Mouse (Mus musculus) right cerebral cortex, adult 18-20 months (tissue): ENCODE measurements at regions not wholly inside any gene's neighbourhood (a gene's known extent, or its start where the extent isn't known, plus 50 kb on each side); places are given as distances from the start of the nearest gene placed in this dataset.

ENCODE experiments used
- DNase-seq: peaks from one replicate; pipeline ENCODE4 v3.0.0; 2022; ENCODE audit warnings: mixed read lengths

DNA sequence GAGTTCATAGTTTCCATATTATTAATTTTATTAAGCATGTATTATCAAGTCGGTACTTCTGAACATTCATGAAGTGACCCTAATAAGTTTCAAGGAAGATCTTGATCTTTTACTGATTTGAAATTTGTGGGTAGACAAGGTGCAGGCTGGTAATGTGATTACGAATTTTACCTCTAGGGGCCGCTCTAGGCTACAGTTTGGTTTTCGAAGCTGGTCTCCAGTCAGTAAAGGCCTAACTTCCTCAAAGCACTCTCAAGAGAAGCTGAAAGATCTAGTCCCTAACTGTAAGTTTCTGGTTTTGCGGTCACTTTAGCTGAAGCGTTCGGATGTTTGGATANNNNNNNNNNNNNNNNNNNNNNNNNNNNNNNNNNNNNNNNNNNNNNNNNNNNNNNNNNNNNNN is 408.1 kb upstream of the Frg1 start:
- peak; percentile 69 for DNase-seq

DNA sequence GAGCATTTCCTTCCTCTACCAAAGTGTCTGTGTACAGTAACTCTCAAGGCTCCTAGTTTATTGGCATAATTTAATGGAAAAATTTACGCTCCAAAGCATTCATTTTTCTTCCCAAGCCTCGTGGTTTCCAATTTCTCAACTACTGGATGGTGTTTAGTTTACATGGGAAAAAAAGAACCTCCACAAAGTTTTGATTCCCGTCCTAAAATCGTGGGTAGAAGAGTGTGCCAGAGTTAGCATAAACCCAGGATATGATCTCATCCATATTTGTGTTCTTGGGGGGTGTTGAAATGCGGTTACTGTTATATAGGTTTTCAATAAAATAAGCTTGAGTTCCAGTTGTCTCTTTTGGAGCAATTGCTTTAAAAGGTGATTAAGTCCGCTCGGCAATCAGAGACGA is 406.2 kb upstream of the Frg1 start:
- no peak for DNase-seq

DNA sequence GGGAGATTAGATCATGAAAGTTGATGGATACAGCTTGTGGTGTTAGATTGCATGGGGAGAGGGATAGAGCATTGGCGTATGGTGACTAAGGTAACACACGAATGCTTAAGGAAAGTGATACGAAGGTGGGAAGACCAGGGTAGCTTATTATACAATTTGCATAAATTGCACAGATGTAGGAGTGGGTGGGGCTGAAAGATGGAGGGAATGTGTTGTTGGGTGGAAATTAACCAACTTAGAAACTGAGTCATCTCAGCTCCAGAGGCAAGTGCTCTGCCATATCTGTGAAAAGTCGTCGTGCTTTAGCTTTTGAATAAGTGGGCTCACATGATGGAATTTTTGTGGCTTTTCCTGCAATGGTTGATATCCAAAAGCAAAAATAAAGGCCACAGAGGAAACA is 404.8 kb upstream of the Frg1 start:
- peak; percentile 47 for DNase-seq

DNA sequence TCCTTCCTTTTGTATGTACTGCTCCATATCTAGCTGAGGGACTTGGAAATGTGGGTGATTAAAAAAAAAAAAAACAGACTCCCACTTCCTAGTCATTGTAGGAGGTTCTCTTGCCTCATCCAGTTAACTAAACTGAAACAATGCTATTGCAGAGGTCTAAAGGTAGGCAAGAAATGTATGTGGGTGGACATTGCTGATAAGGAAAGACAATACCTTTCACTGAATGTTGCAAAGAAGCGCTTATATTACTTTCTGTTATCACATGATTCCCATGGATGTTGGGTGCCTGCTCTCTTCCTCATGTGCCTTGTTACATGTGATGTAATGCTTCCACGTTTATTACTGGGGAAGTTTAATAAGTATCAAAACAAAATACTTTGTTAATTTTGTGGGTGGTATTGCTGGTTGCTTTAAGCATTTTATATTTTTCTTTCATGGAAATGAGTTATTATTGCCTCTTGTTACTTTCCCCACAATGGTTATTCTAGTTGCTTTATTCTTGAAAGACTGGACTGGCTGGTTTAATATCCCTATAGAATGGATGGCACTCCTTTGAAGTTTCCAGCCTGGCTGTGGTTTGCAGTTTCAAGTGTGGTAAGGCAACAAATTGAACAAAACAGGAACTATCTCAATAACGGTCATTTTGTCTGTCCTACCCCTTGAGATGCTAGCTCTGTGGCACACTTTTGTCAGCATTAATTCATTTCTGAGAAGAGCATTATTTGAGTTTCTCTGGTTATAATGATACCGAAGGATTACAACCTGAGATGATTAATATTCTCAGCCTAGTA is 403.9 kb upstream of the Frg1 start:
- no peak for DNase-seq

DNA sequence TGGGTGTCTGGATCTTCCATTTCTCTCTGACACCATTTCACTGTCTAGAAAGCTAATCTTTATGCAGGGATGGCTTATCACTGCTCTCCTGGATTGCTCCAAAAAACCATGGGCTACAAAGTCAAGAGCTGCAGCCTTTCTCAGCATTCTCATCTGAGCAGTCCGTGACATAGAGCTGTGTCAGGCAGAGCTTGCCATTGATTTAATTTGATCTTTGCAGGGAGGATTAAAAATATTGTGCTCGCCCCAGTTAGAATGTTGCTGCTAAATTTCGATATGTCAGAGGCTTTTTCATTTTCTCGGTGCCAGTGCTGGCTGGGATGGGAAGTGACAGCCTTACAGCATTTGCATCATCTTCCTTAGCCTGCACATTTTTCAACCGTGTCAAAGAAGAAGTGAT is 401.7 kb upstream of the Frg1 start:
- DNase-seq, result no peak

DNA sequence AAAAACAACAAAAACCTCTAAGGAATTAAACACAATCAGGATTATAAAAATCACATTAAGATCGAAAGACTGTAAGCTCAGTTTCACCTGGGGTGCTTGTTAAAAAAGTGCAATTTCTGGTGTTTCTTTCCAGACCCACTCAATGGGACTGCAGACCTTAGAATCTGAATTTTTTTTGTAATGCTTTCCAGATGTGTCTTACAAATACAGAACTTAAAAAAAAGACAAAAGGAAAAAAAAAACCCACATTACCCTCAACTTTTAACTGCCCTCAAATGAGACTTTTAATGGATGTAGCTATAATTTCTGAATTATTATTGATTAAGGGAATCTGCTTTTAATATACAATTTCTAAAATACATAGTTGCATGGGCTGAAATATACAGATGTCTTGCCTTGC is 401.2 kb upstream of the Frg1 start:
- DNase-seq, result no peak

DNA sequence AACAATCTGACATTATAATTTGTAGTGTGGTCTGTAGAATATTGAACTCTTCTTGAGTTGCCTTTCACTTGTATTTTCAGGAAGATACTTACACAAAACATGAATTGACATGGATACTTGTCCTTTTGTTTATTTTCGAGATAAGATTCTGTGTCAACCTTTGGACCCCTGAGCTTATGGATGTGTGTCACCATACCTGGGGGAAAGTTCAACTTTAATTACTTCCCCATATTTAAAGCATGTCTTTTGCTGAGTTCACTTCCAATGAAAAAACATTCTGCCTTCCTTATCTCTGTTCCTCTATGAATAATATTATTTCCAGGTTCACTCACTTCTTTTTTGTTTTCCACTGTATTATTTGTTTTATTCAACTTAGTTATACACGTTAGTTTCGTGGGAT is 398.4 kb upstream of the Frg1 start:
- no peak for DNase-seq

DNA sequence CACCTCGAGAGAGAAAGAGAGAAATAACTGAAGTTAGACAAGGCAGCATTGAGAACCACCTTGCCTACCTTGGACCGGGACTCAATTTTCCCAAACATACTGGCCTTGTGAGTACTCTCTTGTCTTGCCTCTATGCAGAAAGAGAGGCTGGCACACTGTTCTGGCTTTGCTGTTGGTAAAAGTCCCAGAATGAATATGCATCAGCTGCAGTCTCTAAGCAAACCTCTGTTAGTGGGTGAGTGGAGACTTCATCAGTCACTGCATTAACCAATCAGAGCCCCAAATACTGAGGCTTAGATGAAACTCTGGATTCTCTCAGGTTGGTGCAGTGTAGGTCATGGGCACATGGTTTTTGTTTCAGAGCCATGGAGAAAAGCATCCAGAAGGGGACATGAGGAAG is 378.8 kb upstream of the Frg1 start:
- DNase-seq, result no peak

DNA sequence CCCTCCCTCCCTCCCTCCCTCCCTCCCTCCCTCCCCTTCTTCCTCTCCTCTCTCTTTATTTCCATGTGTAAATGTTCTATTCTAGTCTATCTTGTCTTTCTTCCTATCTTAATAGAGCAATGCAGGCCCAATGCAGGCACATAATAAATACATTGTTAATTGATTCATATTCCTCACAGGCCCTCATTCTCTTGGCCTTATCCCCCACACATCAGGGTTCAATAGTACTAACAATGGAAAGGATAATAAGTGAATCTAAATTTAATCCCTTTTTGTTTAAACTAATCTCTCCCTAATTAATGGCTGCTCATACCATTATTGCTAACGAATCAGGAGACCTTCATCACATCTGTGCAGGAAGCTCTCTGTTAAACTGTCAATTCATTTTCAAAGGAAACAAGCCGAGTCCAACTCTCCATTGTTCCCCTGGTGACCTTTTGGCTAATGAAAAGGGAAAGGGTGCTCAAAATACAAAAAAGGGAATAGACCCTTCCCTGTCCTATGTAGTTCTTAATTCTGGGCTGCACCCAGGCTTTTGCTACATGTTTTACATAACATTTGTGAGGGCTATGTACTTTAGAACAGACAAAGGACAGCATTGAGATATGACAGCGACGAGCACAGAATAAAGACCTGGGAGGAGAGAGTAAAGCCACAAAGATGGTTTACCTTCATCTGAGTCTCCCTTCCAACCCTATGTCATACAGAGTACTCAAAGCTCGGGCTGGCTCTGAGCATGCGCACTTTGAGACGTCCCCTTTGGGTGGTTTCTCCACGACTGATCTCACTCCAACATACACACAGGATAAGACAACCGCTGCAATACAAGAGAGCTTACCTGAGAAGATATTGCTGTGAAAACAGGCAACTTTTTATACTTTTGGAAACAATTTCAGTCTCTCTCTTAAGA is 370.3 kb upstream of the Frg1 start:
- no peak for DNase-seq

DNA sequence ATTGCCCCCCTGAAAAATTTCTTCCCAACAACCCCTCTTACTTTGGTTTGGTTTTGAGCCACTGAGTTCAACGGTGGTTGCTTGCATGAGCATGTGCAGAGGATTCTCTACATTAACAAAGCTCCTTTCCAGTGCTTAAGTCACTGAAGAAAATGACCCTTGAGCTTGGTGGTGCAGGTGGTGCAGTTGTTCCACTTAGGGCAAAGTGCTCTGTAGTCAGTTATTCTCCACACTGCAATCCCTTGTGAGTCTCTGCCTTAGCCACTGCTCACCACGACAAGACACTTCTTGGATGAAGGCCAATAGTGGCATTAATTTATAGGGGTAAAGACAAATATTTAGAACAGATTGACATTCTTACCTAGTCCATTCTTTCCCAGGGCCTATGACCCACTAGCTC is 369.1 kb upstream of the Frg1 start:
- DNase-seq, result no peak

DNA sequence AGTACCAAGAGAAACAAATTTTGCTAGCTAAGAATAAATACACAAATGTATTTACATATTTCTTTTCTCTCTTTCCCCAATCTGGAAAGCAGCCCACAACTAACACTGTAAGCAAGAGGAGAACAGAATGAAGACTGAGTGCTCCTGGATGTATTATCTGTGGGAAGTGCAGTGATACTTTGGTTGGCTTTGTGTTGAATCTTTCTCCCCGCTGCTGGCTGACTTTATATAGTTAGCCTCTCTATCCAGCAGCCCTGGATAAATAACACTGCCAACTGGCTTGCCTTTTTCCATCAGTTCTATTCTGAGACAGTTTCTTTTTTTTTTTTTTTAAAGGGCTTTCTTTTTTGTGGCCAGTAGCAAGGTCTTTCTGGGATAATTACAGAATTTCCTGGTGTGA is 366.0 kb upstream of the Frg1 start:
- peak; percentile 7 for DNase-seq

DNA sequence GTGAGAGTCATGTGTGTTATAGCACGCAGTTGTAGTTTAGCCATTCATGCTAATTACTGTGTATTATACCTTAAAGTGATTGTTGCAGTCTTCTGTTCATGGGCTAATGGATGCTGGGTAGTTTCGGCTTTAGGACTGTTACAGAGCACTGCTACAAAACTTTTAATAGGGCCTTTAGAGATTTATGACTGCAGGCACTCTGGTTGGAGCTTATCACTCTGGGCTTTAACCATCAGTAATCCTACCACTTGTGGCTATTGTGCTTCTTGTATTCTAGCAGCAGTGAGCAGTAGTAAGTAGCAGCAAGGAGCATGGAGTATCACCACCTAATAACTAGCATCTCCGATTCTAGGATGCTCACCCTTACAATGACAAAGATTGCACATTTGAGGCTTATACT is 362.6 kb upstream of the Frg1 start:
- no peak for DNase-seq

DNA sequence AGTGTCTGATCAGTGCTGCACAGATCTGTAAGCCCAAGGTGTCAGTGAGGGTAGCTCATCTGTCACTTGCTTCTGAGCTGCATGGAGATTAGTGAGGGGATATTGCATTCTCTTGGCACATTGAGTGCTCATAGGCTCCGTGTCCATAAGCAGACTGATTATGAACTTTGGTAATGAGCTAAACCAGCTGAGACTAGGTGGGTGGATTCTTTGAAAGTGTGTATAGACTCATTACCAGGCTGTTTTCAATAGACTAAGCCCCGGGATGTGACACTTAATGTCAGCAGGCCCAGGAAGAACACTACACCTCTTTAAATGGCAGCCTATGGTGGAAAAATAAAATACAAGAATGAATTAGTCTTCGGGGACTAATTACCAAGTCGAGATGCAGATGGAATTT is 354.9 kb upstream of the Frg1 start:
- DNase-seq, result no peak

DNA sequence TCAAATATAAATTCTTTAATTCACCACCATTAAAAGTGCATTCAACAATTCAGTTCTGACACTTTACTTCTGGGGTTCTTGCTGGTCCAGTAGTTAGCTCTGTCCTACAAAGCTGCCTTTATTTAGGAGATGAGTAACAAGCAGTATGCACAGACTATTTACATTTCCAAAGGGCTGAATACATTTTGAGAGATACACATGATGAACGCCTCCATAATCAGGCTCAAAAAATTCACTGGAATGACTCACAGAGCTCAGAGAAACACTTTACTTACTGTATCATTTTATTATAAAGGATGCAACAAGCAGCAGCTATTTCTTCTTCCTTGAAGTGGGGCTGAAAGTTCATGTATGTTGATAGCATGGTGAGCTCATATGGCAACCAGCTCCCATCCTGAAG is 336.6 kb upstream of the Frg1 start:
- DNase-seq, result peak; percentile 53

DNA sequence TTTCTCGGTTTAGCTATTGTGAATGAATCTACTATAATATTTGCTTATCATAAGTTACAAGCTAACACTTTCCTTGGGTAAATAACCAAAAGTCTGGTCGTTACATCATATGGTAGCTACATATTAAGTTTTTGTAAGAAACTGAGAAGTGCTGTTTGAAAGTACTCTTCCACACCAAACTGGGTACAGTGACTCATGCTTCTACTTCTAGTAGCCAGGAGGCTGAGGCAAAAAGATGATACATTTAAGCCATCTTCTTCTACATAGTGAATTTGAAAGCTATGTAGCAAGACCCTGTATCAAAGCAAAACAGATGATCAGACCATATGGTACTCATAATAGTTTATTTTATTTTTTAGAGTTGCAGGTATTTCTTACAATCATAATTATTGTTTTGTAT is 335.8 kb upstream of the Frg1 start:
- peak; percentile 29 for DNase-seq

DNA sequence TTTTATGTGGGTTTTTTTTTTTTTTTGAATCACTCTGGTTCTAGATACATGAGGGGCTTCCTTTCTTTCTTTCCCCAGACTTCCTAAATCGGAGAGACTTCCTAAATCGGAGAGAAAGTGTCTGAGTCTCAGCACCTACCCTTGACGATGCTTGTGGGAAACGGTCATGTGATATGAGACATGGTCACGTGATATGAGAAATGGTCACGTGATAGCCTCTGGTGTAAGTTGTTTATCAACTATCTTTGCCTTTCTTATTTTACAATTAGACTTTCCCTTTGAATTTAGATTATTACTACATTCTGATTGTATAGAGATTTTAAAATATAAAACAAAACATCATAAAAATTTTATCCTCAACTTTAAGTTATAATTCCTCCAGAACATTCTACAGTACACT is 330.1 kb upstream of the Frg1 start:
- DNase-seq, result no peak

DNA sequence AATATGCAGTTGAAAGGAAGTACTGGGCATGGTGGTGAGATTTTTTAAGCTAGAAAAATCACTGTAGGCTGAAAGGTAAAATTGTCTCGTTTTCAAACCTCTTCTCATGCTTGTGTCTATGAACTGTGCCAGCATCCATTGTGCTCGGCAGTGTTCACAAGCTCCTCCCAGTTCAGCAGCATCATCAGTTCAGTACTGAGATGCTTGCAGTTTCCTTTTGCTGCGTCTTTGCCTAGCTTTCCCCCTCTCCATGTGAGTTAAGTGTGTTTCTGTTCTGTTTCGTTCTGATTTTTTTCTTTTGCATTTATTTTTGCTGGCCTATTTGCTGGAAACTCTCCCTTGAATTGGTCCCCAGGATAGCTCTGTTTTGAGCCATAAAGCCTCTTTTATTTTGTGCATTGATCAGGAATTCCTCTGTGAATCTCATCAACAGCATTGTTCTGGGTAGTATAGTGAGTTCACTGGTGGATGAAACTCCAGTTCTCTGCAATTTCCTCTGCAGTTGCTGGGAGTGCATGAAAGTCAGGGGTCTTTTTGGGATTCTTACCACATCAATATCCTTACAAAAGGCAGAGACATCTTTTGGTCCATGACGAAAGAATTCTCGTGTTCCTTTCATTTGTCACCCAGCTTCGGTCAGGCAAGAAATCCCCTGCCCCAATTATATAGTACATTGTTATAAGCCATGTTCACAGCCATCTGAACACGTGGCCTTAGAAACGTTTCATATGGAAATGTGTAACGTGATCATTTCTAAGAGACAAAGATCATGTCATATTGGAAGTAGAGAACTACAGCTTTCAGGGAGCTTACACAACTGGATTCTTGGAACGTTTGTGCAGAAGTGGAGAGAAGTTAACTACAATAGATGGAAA is 326.2 kb upstream of the Frg1 start:
- no peak for DNase-seq

DNA sequence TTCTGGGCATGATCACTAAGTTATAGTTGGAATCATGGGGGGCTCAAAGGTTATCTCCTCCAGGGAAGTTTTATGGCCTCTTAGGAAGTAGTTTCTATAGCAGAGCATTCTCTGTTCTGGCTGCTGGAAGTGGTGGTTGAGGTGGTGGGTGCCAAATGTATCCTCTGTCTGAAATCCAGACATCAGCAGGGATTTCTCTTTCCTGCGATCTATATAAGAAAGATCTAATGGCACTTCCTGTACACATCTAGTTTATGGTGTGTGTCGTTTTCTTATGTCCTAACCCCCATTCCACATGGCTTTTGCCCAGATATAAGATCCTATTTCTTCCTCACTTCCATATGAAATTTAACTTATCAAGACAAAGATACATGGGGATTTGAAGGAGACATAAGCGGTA is 300.1 kb upstream of the Frg1 start:
- DNase-seq, result no peak

DNA sequence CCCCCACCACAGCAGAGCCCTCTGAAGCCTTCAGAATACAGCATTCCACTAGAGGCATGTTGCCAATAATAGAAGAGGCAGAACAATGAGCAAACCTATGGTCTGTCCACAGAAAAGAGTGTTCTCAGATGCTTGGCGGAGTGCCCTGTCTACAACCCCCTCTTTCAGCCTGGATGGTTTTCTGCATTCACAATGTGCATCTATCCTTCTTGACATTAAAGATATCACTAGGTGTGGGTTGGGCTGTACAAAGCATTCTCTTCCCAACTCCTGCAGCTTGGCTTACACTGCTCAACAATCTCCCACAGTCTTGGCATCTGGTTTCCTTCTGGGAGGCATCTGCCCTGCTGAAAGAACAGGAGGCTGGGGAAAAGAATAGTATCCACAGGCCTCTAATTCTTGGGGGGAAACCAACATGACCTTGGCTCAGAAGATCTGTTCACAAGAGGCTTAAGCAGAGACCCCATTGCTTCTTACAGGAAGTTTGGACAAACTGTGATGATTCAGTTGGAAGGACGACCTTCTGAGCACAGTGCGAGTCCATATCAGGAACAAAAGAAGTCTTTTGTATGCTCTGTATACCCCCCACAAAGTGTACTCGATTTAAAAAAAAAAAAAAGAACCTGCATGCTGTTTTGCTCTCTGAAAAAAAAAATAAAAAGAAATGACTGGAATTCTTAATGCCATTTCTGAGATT is 296.9 kb upstream of the Frg1 start:
- peak; percentile 73 for DNase-seq

DNA sequence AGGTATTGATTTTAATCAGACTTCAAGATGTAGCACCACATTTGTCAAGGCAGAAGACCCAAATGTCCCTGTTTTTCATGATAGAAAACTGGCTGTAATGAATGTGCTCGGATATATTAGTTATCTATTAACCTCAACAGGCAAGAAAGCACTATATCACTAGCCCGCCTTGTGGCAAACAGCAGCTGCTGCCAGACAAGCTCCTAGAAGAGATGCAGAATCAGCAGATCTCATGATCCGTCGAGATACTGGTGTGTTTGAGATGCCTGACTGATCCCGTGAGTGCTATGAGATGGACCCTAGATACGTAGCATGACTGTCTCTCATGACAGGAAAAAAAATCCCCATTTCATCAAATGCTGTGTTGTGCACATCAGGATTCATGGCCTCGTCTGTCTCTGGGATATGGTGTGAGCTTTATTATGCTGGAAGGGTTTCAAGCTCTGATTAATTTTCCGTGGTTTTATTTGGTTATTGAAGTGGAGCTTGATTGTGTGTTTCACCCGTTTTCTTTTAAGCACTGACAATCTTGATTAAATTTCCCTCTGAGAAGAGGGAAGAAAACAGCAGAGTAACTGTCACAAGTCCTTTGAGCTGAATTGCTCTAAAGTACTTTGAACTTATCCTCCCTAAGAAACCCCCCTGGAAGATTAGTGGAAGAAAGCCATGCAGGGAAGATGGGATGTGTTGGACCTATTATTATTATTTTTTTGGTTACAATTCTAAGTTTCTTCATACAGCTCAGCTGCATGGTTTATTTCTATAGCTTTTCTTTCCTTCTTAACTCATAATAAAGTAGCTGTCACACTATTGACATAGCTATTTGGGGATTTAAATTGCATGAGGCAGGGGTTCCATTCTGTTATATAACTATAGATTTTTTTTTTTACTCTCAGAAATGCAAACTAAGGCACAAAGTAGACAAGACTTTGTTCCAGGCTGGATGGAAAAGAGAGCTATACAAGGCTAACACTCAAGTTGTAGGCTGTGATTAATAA is 287.4 kb upstream of the Frg1 start:
- no peak for DNase-seq
